Comparison of ENCODE assay signal across 8 mouse cellular contexts in the genomic region with DNA sequence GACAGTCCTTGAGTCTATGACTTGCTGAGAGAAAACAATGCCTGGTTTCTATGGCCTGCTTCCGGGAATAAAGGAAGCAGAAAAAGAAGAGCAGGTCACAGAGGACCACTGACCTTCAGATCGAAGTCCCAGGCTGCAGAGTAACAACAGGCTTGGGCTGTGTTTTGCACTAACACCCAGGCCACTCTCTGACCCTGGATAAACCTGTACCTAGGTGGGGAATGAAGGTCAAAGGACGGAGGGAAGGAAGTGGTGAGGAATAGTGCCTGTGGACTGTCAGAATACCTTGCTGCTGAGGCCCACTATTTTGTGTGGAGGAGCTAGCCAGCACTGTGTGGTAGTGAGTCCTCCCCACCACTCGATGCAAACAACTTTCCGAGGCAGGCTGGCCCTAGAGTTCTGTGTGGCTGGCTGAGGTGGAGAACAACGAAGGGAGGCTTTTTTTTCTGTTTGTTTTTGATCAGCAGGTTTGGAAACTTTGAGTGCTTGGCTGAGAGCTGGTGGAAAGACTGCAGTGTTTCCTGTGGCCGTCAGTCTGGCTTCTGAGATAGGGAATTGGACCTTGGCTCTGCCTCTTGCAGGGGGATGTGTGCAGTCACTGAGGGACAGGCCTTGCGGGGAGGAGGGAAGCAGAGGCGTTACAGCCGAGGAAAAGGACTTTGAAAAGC.
DNase-seq lines count a peak whose midpoint lies in the region; ATAC-seq and TF ChIP-seq lines count a peak whose summit lies in the region.

No protein-coding gene starts in this region.

- H3K36me3 ChIP-seq in embryonic facial prominence, embryonic 12.5 days, result no peaks in the 10 kb centered on the region
- H3K36me3 ChIP-seq in embryonic facial prominence, embryonic 10.5 days (replicated peaks), result no peaks in the 10 kb centered on the region
- no peaks in the 10 kb centered on the region for H3K36me3 ChIP-seq in E14TG2a.4 (ENCODE audit: insufficient read depth, low read length)
- no peaks in the 10 kb centered on the region for H3K36me3 ChIP-seq in heart, postnatal 0 days (replicated peaks; ENCODE audit: control insufficient read depth, insufficient read depth, low read length)
- H3K36me3 ChIP-seq in liver, embryonic 15.5 days (replicated peaks), result no peaks in the 10 kb centered on the region
- no peaks in the 10 kb centered on the region for H3K36me3 ChIP-seq in thymus, adult 2 months (ENCODE audit: control insufficient read depth, insufficient read depth, low read length)

- no peak for DNase-seq in embryonic facial prominence, embryonic 10.5 days (ENCODE audit: low spot score)
- peak; percentile 75 for DNase-seq in heart, postnatal 0 days (ENCODE audit: low spot score)
- no peak for DNase-seq in retina, embryonic 14.5 days (ENCODE audit: low spot score)
- DNase-seq in thymus, adult 2 months, result no peak

- no peak for TF ChIP-seq EP300 in heart, postnatal 0 days (IDR thresholded peaks at IDR 0.05; ENCODE audit: low read depth)

- H3K27ac ChIP-seq in embryonic facial prominence, embryonic 12.5 days, result 0 out of 2 replicates have a peak overlapping the region, but pooled peaks have one; percentile 4
- no peak overlapping the region for H3K27ac ChIP-seq in embryonic facial prominence, embryonic 10.5 days (replicated peaks)
- H3K27ac ChIP-seq in heart, postnatal 0 days (ENCODE audit: low read depth), result peak overlapping the region; percentile 83
- peak overlapping the region; percentile 42 for H3K27ac ChIP-seq in liver, embryonic 15.5 days (replicated peaks)
- no peak overlapping the region for H3K27ac ChIP-seq in thymus, adult 2 months (ENCODE audit: control insufficient read depth, insufficient read depth, low read length)

- WGBS in embryonic facial prominence, embryonic 12.5 days, result 31% methylated on average over 10 of the region's 10 CpGs
- 32% methylated on average over 10 of the region's 10 CpGs for WGBS in embryonic facial prominence, embryonic 10.5 days
- WGBS in heart, postnatal 0 days, result 20% methylated on average over 10 of the region's 10 CpGs
- WGBS in liver, embryonic 15.5 days (ENCODE audit: insufficient replicate concordance), result 14% methylated on average over 10 of the region's 10 CpGs
- WGBS in thymus, adult 2 months, result 70% methylated on average over 10 of the region's 10 CpGs

- H3K27me3 ChIP-seq in embryonic facial prominence, embryonic 12.5 days, result no peaks in the 10 kb centered on the region
- H3K27me3 ChIP-seq in embryonic facial prominence, embryonic 10.5 days (replicated peaks; ENCODE audit: low read depth, poor library complexity, severe bottlenecking), result no peaks in the 10 kb centered on the region
- H3K27me3 ChIP-seq in E14TG2a.4 (ENCODE audit: insufficient read depth, low read length), result no peaks in the 10 kb centered on the region
- H3K27me3 ChIP-seq in heart, postnatal 0 days (ENCODE audit: control insufficient read depth, insufficient read depth, low read length), result no peaks in the 10 kb centered on the region
- peaks cover 45% of the 10 kb centered on the region for H3K27me3 ChIP-seq in liver, embryonic 15.5 days
- no peaks in the 10 kb centered on the region for H3K27me3 ChIP-seq in thymus, adult 2 months (ENCODE audit: control insufficient read depth, insufficient read depth, low read length)

- no peak overlapping the region for H3K9ac ChIP-seq in embryonic facial prominence, embryonic 12.5 days
- no peak overlapping the region for H3K9ac ChIP-seq in heart, postnatal 0 days (replicated peaks; ENCODE audit: low read depth, low read length)
- no peak overlapping the region for H3K9ac ChIP-seq in liver, embryonic 15.5 days

- H3K4me2 ChIP-seq in embryonic facial prominence, embryonic 12.5 days (replicated peaks), result no peak overlapping the region
- no peak overlapping the region for H3K4me2 ChIP-seq in heart, postnatal 0 days (ENCODE audit: low read depth, low read length)
- H3K4me2 ChIP-seq in liver, embryonic 15.5 days, result no peak overlapping the region

- H3K9me3 ChIP-seq in embryonic facial prominence, embryonic 12.5 days, result no peaks in the 10 kb centered on the region
- no peaks in the 10 kb centered on the region for H3K9me3 ChIP-seq in embryonic facial prominence, embryonic 10.5 days
- no peaks in the 10 kb centered on the region for H3K9me3 ChIP-seq in E14TG2a.4 (ENCODE audit: low read length)
- H3K9me3 ChIP-seq in heart, postnatal 0 days (replicated peaks; ENCODE audit: control insufficient read depth, low read length), result no peaks in the 10 kb centered on the region
- H3K9me3 ChIP-seq in liver, embryonic 15.5 days (replicated peaks), result no peaks in the 10 kb centered on the region

- no peak overlapping the region for H3K4me3 ChIP-seq in embryonic facial prominence, embryonic 12.5 days
- H3K4me3 ChIP-seq in embryonic facial prominence, embryonic 10.5 days, result no peak overlapping the region
- peak overlapping the region; percentile 1 for H3K4me3 ChIP-seq in E14TG2a.4 (replicated peaks; ENCODE audit: low read length)
- H3K4me3 ChIP-seq in heart, postnatal 0 days (ENCODE audit: low read depth, low read length), result no peak overlapping the region
- H3K4me3 ChIP-seq in liver, embryonic 15.5 days (replicated peaks), result no peak overlapping the region
- H3K4me3 ChIP-seq in thymus, adult 2 months (ENCODE audit: control insufficient read depth, insufficient read depth, low read length), result no peak overlapping the region

- no peak for ATAC-seq in embryonic facial prominence, embryonic 12.5 days (ENCODE audit: insufficient number of reproducible peaks, insufficient read depth, low FRiP score, low TSS enrichment)
- ATAC-seq in heart, postnatal 0 days (ENCODE audit: insufficient read depth, low read depth), result peak; percentile 84
- peak; percentile 77 for ATAC-seq in liver, embryonic 15.5 days (ENCODE audit: insufficient read depth)
- no peak for ATAC-seq in monocyte, adult 5-6 weeks (replicated peaks; ENCODE audit: insufficient number of reproducible peaks, low FRiP score, low TSS enrichment, poor library complexity, severe bottlenecking)

- no peaks in the 10 kb centered on the region for H3K4me1 ChIP-seq in embryonic facial prominence, embryonic 12.5 days
- H3K4me1 ChIP-seq in embryonic facial prominence, embryonic 10.5 days, result peaks cover 5% of the 10 kb centered on the region; the same call in 1 of the 2 replicates
- peaks cover 61% of the 10 kb centered on the region for H3K4me1 ChIP-seq in E14TG2a.4 (replicated peaks; ENCODE audit: low read depth, low read length)
- no peaks in the 10 kb centered on the region for H3K4me1 ChIP-seq in heart, postnatal 0 days (ENCODE audit: control insufficient read depth, insufficient read depth)
- H3K4me1 ChIP-seq in liver, embryonic 15.5 days (replicated peaks), result peaks cover 12% of the 10 kb centered on the region
- peaks cover 4% of the 10 kb centered on the region for H3K4me1 ChIP-seq in thymus, adult 2 months (replicated peaks; ENCODE audit: control insufficient read depth, insufficient read depth, low read length)

- no peak for TF ChIP-seq CTCF in E14TG2a.4 (conservative IDR thresholded peaks at IDR 0.05; ENCODE audit: low read length)
- no peak for TF ChIP-seq CTCF in heart, postnatal 0 days (IDR thresholded peaks at IDR 0.05; ENCODE audit: low read depth)
- no peak for TF ChIP-seq CTCF in thymus, adult 2 months (IDR thresholded peaks at IDR 0.05; ENCODE audit: borderline replicate concordance, control insufficient read depth, extremely low read depth, insufficient read depth, low read length, poor library complexity)

- TF ChIP-seq POLR2A in thymus, adult 2 months (IDR thresholded peaks at IDR 0.05; ENCODE audit: control insufficient read depth, extremely low read depth, insufficient read depth, low read length, poor library complexity), result no peak

Comparison
In these comparisons a context has a peak if more than half of its experiments do, and no peak if none do; other contexts are left out.
1. H3K27ac ChIP-seq: peak in embryonic facial prominence, embryonic 12.5 days (single experiment), heart, postnatal 0 days (single experiment) and liver, embryonic 15.5 days (single experiment); none in embryonic facial prominence, embryonic 10.5 days (single experiment) and thymus, adult 2 months (single experiment).
2. ATAC-seq: peak in heart, postnatal 0 days (single experiment) and liver, embryonic 15.5 days (single experiment); none in embryonic facial prominence, embryonic 12.5 days (single experiment) and monocyte, adult 5-6 weeks (single experiment).